Mouse (Mus musculus) brown adipose tissue, adult 24 weeks (tissue): Measurements from ENCODE around the gene Foxl1. TPM values are rescaled to one million over a fixed set of nuclear protein-coding genes. Genes with fewer than 3 reads are reported as not detected.
"Not testable (repeated sequence)": the region's sequence is repeated elsewhere in the genome, so short reads cannot be mapped to it uniquely, and the experiment has no call there.

Experiments used
- H3K27ac ChIP-seq: fragments of 200-500 bp; replicated peaks from 2 replicates; pipeline ENCODE4 v1.5.1; 2012; ENCODE audit warnings: low read depth, mild to moderate bottlenecking, low read length
- H3K4me1 ChIP-seq: fragments of 200-500 bp; 2 replicates; pipeline ENCODE4 v1.6.1; 2012; ENCODE audit warnings: low read length, mixed read lengths; ENCODE audit not compliant: control insufficient read depth, insufficient read depth, insufficient read length
- H3K4me3 ChIP-seq: fragments of 200-500 bp; 2 replicates; pipeline ENCODE4 v1.5.1; 2012; ENCODE audit warnings: low read depth, mild to moderate bottlenecking, low read length, moderate library complexity; ENCODE audit not compliant: insufficient read depth
- polyA plus RNA-seq: library from polyadenylated mRNA; stranded (reverse); fragments of >200 nt; gene quantifications from 2 replicates; pipeline ENCODE4 v1.2.4, GENCODE M21; 2012; ENCODE audit not compliant: missing spikeins, insufficient read depth, insufficient read length

Foxl1 gene
- polyA plus RNA-seq, 1 experiment = not detected

DNA sequence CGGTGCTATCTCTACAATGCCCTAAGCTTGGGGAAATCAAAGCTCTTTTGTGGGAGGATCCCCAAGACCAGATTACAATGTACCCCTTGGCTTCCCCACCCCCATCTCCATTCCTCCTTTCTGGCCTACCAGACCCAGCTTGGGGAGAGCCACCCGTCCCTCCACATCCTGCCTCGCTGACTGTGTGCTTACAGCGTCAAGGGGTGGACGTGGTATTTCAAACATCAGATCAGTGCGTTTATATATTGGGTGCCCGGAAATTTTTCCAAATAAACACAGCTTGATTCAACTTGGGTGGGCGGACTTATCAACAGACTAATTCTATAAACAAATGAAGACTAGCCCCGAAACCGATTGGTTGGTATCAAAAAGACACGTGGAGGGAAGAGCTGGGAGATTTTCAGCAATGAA, 444 bp upstream of the Foxl1 start:
- H3K27ac ChIP-seq = no peak overlapping the region

DNA sequence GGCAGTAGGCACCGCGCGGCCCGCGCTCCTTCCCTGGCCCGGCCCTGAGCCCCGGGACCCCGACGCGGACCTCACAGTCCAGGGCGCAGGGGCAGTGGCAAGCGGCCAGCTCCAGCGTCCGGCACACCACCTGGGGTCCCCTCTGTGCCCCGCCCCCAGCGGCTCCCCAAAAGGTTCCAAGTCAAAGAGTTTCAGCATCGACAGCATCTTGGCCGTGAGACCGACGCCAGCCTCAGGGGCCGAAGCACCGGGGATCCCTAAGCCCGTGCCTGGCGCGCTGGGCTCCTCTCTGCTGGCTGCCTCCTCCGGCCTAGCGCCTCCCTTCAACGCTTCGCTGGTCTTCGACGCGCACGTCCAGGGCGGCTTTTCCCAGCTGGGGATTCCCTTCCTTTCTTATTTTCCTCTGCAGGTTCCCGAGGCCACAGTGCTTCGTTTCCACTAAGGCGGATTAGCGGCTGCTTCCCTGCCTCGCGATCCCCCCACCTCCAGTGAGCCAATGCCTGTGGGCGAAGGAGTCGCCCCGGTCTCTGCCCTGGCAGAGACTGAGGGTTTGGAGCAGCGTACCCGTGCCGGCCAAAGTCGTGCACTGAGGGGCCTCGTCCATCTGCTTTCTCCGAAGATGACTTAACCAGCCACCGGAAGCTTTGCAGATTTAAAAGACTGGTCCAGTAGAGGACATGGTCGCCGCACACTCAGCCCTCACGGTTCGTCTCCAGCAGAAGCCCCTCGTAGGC, 958 bp downstream of the Foxl1 start:
- H3K4me3 ChIP-seq = peak overlapping the region; percentile 30; the same call in 1 of the 2 replicates
- peaks cover 4% of the 10 kb centered on the region; the same call in 1 of the 2 replicates for H3K4me1 ChIP-seq
- no peak overlapping the region for H3K27ac ChIP-seq

More for the DNA sequence above, 444 bp upstream of the Foxl1 start:
- H3K4me3 ChIP-seq = no peak overlapping the region
- peaks cover 4% of the 10 kb centered on the region; the same call in 1 of the 2 replicates for H3K4me1 ChIP-seq

DNA sequence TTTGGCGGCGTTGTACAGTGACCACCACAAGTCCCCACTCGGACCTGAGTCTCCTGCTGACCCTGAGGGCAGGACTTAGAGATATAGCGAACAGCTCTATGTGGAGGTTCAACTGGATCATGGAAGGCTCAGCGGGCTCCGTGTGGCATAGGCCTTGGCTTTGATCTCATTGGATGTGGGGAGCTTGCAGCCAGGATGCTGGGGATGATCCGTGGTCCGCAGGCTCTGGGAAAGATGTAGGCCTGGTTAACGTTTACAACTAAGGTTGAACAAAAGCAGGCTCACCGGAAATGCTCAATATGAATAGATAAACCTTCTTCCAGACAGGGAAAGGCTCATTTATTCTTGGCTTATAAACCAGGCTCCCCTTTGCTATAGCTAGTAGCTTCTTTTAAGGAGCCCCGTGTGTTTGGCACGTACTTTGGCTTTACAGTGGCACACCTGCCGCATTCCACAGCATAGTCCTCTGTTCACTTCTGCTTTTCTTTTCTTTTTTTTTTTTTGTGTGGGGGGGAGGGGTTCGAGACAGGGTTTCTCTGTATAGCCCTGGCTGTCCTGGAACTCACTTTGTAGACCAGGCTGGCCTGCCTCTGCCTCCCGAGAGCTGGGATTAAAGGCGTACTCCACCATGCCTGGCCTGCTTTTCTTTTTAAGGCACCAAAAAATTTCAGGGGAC, 1.7 kb downstream of the Foxl1 start:
- Histone ChIP-seq H3K4me1 (peaks cover 4% of the 10 kb centered on the region; the same call in 1 of the 2 replicates), H3K27ac (no peak overlapping the region), H3K4me3 (no peak overlapping the region)

DNA sequence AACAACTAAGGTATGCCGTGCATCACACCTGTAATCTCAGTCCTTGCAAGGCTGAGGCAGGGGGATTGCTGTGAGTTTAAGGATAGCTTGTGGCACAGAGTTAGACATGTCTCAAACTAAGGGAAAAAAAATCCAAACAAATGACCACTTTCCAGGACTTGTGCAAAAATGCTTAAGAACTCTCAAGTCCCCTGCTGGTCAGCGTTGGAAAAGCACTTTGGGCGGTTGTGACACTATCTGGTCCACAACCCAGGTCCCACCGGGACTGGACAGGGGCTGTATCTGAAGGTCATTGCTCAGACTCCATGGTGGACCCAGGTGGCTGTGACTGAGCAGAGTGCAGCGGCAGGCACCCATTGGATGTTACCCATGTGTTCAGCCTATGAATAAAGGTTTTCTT, 2.8 kb downstream of the Foxl1 start:
- Histone ChIP-seq H3K4me1 (peaks cover 2% of the 10 kb centered on the region; the same call in 1 of the 2 replicates), H3K27ac (no peak overlapping the region), H3K4me3 (no peak overlapping the region)

DNA sequence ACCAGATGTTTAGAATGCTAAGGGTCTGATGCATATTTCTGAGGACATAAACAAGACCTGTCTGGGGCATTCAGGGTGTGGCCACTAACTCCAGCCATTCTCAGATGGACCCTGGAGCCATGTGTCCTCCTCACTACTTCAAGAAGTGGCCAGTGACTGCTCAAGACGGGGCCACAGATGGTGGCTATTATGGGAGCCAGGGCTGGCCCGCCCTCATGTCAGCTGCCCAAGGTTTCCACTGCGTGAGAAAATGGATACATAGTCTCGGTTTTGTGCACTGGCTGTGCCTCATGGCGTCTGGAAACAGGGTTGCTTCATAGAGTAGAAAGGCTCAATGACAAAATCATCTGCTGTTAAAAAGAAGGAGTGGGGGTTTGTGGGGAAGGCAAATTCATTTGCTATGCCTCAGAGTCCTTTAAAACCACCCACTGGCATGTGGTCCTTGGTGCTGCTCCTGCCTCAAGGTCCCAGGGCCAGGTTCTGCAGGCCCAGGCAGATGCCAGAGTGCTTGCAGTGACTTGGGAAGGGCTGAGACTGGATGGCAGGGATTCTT, 5.3 kb downstream of the Foxl1 start:
- no peaks in the 10 kb centered on the region; the same call in 1 of the 2 replicates for H3K4me1 ChIP-seq
- H3K27ac ChIP-seq = no peak overlapping the region
- H3K4me3 ChIP-seq = no peak overlapping the region

DNA sequence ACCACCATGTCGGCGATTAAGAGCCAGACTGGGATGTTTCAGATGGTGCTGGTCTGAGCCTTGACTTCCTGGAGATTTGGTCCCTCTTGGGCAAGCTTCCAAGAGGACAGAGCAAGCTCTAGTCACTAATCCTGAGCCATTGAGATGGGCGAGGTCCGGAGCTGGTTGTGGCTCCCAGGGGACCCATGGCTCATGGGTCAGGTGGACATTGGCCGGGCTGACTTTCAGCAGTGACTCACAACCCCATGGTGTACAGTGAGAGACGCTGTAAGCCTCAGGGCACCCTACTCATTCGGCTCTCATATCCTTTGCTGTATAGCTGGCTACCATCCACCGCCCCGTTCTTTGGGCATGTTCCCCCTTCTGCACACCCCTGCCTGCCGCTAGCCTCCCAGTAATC, 6.4 kb downstream of the Foxl1 start:
- Histone ChIP-seq H3K4me3 (no peak overlapping the region), H3K27ac (no peak overlapping the region), H3K4me1 (no peaks in the 10 kb centered on the region)

DNA sequence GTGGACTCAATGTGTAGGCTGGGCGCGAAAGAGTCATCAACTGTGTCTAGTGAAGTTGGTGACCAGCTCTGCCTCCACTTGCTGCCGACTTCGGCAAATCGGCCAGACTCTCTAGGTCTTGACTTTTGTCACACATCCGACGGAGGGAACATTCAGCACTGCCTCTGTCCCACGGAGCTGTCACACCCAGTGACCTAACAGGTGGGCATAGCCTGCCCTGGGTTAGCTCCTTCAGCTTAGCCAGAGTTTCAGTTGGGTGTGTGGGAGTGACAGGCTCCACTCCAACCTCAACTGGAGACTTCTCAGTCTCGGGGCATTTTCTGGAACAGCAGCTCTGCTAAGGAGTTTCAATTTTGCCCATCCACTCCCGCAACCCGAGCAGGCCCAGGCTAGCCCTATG, 6.8 kb downstream of the Foxl1 start:
- H3K4me3 ChIP-seq = no peak overlapping the region
- H3K27ac ChIP-seq = no peak overlapping the region
- no peaks in the 10 kb centered on the region for H3K4me1 ChIP-seq

DNA sequence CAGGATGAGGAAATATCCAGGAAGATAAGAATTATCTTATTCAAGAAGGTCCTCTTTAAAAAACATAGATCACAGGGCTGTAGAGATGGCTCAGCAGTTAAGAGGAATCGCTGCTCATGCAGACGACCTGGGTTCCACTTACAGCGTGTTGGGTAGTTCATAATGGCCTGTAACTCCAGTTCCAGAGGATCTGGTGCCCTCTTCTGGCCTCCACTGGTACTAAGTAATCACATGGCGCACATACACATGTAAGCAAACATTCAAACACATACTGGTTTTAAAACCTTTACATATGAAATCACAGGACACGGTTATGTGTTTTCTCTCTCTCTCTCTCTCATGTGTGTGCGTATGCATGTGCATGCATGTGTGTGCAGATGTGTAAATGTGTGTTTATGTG, 9.1 kb downstream of the Foxl1 start:
- Histone ChIP-seq H3K27ac (no peak overlapping the region), H3K4me1 (no peaks in the 10 kb centered on the region), H3K4me3 (no peak overlapping the region)

DNA sequence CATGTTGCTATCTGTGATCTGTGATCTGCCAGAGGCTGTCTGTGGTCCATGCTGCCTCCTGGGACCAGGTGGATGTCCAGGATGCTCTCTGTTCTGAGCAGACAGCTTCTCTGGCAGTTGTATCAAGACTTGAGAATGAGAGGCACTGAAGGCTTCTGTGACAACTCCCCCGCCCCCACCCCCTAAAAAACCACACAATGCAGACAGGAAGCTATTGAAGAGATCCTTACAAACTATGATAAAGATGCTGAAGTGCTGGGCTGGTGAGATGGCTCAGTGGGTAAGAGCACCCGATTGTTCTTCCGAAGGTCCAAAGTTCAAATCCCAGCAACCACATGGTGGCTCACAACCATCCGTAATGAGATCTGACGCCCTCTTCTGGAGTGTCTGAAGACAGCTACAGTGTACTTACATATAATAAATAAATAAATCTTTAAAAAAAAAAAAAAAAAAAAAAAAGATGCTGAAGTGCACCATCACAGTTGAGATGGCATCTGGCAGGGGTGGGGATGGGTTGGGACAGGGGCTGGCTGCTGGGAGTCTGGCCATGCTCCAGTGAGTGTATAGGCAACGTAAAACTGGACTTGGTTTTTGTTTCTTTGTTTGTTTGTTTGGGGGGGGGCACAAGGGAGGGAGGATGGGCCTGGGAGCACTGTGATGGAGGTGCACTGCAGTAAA, 17.9 kb downstream of the Foxl1 start:
- H3K4me3 ChIP-seq, H3K4me1 ChIP-seq, H3K27ac ChIP-seq: not testable (repeated sequence)

DNA sequence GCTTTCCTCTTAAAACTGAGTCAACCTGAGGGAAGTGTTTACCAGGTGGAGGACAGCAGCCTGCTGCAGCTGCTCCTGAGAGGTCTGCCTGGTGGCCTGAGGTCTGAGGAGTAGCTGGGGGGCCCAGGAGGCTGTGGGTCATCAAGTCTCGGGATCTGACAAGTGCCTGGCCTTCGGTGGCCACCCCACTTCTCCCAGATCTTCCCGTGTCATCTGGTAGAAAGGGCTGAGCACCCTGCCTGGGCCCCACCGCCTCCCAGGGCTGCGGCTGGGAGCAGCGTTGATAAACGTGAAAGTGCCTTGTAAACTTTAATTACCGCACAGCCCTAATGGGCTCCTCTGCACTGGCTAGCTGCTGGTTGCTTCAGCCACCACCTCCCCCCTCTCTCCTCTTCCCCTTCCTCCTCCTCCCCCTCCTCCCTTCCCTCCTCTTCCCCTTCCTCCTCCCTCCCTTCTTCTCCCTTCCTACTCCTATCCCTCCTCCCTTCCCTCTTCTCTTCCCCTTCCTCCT, 20.9 kb downstream of the Foxl1 start:
- Histone ChIP-seq H3K27ac (no peak overlapping the region), H3K4me3 (no peak overlapping the region), H3K4me1 (no peaks in the 10 kb centered on the region)

DNA sequence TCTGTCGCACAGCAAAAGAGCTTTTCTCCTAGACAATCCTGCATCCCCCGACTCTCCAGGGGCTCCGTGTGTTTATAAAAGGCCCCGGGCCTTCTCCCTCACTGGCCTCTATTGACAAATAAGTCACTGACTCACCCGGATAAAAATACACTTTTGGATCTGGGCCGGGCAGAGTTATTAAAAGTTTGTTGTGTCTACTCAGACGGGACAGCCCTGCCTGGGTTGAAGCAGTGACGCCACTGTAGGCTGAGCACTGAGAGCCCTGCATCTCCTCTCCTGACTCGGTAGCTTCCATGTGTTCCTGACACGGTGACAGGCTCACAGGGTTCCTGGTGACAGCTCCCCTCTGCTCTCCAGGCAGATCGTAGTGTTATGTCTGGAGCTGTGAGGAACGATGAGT, 24.7 kb downstream of the Foxl1 start:
- H3K27ac ChIP-seq = no peak overlapping the region
- H3K4me3 ChIP-seq = no peak overlapping the region
- no peaks in the 10 kb centered on the region for H3K4me1 ChIP-seq

DNA sequence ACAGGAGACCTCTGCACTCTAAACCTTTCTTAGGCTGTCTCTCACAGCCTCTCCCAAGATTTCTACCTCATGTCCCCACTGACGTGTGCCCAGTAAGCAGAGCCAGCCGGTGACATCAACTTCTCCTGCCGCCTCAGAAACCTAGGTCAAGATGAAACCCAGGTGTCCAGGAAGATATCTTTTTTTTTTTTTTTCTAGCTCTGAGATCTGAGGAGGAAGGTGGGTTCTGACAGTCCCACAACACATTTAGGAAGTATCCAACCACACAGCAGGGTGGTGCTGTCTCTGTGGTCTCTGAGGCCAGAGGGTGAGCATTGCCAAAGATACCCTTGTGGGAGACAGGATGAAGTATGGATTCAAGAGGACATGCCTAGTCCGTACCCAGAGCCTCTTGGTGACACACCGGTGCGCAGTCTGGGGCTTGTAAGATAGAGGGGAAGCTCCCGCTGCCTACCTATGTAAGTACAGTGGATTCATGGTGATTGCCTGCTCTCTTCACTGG, 29.3 kb downstream of the Foxl1 start:
- H3K27ac ChIP-seq = no peak overlapping the region
- no peaks in the 10 kb centered on the region for H3K4me1 ChIP-seq
- H3K4me3 ChIP-seq = no peak overlapping the region

DNA sequence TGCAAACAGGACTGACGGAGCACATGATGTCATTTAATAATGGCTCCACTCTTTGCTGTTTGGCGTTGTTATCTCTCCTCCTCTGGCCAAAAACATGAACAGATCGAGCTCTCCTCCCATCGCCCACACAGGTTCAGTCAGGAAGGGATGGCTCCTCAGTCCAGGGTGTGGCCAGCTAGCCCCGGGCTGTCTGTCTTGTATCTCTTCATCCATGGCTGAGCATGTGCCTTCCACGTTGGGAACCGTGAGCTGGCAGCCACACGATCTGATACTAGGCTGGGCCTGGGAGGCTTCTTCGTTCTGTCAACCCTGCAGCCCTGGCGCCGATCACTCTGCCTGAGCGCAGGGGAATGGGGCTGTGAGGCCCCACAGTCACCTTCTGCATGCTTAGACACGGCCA, 31.1 kb downstream of the Foxl1 start:
- H3K27ac ChIP-seq = no peak overlapping the region
- no peaks in the 10 kb centered on the region for H3K4me1 ChIP-seq
- H3K4me3 ChIP-seq = no peak overlapping the region

DNA sequence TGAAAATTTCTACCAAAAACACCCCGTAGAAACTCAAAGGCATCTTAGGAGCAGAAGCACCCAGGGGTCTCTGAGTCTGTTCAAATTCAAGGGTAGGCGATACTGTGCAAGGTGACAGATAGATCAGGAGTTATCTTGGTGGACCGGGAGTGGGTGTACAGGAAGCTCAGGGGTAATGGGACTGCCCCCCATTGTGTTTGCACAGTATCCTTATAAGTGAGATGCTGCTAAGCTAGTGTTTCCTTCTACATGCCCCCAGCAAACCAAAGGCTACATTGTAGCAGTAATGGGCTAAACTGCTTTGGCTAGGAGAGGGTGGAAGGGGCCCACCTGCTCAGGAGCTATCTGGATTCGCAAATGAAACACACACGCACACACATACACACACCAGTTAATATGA, 33.7 kb downstream of the Foxl1 start:
- Histone ChIP-seq H3K27ac (no peak overlapping the region), H3K4me3 (no peak overlapping the region), H3K4me1 (no peaks in the 10 kb centered on the region)

DNA sequence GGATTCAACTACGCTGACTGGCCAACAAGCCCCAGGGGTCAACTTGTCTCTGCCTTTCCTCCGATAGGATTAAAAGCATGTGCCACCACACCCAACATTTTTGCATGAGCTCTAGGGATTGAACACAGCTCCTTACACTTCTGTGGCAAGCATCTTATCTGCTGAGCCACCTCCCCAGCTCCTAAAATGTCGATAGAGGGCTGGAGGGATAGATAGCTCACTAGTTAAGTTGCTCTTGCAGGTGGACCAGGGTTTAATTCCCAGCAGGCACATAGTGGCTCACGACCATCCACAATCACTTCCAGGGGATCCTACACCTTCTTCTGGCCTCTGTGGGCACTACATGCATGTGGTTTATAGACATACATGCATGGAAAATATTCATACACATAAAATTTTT, 34.7 kb downstream of the Foxl1 start:
- no peak overlapping the region for H3K27ac ChIP-seq
- H3K4me3 ChIP-seq = no peak overlapping the region
- no peaks in the 10 kb centered on the region for H3K4me1 ChIP-seq
